Mouse (Mus musculus): ENCODE results near the gene Mcf2l. TPM values are rescaled to one million over a fixed set of nuclear protein-coding genes. Genes with fewer than 3 reads are reported as not detected.

The Mcf2l gene
- total RNA-seq, 2 experiments from 2014 or later = 36.0 to 42.4 TPM

DNA sequence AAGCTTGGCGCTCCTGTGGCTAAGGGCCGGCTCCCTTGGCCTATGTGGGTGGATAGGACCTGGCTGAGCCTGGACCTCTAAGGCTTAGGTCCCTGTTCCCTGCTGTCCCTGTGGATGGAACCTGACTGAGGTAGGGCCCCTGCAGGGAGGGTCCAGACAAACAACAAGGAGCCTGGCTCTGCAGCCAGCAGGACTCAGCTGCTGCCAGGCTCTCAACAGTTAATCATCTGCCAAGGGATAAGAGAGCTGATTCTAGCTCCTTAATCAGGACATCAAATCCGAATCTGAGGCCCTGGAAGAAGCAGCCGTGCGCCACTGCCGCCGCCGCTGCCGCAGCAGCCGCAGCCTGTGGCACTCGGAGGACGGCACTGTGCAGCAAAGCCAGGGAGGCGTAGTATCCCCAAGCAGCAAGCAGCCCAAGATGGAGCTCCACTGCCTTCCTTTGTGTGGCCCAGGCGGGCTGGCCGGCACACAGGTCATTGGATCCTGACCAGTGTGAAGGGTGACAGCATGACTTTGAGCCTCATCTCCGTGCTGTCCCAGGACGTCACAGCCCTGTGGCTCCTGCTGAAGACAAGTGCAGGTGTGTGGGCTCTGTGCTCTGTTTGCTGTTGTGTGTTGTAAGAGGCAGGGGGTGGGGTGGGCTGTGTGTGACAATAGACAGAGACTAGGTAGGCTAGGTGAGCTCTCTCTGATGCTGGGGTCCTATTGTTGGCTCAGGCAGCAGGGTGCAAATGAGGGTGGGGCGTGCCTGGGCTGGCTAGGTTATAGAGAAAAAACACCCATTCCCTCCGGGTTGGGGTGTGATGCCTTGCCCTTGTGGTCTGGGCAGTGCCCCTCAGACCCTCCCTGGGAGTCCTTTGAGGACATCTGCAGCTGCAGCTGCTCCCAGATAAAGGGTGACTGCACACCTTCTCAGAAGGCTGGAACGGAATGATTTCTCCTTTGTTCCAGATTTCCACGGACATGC lies 74.3 kb downstream of the Mcf2l start:
- DNase-seq (ENCODE audit: low spot score in 2 of 2) = no peak

DNA sequence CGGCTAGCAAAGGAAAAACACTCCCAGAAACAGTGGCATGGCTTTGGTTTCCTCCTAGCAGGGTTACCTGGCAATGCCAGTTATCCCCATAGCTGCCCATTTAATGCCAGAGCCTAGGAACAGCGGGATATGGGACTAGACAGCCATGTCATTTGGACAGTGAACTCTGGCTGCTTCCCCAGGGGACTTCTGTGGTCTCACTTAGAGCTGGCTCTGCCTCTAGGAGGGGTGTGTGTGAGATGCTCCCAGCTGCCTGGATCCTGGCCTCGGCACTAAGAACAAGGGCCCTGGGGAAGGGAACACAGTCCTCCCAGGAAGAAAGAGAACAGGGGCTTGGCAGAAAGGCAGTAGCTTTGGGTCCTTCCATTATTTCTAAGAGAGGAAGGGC lies 75.0 kb downstream of the Mcf2l start:
- DNase-seq (ENCODE audit: low spot score in 2 of 2) = no peak

DNA sequence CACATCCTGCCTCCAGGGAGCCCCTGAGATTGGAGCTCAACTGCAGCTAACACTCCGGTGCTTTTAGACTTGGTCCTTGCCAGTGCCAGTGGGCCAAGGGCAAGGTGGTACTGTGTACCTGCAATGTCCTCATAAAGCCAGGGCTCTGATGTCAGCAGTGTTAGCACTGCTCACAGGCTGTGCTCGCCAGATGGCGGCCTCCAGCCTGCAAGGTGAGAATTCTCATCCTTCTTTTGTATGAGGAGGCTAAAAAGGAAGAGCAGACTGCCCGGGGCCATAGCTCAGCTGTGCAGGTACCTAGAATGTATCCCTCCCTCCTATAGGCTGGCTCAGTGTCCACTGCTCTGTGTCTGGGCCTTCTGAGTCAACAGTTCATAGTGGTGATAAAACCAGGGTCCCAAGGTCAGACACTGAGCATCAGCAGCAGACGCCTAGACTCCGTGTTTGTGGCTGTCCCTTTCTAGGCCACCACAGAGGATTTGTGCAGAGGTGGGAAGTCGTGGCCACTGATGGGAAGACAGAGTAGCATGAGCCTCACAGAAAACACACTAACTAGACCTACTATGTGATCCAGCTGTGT lies 77.5 kb downstream of the Mcf2l start:
- no peak for DNase-seq (ENCODE audit: low spot score in 2 of 2)

DNA sequence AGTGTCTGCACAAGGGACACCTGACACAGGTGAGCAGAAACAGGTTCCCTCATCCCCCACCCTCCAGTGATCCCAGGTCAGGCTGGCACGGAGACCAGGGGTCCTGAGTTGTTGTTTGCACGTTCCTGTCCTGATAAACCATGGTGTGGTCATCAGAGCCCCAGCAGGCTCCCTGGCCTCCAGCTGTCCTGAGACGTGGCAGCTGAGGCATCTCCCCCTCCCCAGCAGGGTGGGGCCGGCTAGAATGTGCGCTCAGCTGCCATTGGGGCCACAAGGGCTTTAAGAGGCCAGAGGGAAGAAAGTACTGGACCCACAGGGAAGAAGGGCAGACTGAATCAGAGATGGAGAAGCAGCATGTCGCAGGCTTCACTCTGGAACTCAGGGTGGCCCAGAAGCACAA lies 79.1 kb downstream of the Mcf2l start:
- DNase-seq (ENCODE audit: low spot score in 2 of 2) = no peak

DNA sequence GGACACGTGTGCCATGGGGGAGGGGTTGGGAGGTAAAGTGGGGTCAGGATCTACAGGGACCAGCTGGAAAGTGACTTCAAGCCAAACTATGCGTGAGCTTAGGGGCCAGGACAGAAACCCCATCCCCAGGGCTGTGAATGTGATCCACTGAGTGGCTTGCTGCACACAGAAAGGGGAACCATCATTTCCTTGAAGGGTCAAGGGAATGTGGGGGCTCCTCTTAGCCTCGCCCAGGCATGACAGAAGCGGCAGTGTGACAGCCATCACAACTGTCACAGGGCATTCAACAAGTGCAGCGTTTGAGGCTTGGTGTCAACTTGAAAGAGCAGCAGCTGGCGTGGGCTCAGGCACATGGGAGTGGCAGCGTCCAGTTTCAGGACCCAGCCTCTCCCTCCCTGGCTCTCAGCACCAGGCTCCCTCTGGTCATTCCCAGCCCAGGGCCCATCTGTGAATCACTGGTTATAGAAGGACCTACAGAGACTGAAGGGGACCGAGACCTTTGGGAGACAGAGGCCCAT lies 81.8 kb downstream of the Mcf2l start:
- no peak for DNase-seq (ENCODE audit: low spot score in 2 of 2)

DNA sequence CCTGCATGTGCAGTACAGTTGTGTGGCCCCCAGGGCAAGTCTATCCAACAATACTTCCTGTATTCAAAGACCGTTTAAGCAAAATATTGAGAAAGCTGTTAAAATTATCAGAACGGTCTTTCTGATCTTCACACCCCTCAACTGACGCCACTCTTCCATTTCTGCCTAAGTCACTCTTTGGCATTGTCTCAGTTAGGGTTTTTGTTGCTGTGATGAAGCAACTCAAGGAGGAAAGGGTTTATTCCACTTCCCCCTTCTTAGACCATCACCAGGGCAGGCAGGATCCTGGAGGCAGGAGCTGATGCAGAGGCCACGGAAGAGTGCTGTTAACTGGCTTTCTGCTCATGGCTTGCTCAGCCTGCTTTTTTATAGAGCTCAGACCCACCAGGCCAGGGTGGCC lies 82.3 kb downstream of the Mcf2l start:
- no peak for DNase-seq (ENCODE audit: low spot score in 2 of 2)

GRCm38 (mm10) chr8:12956941-12957340 lies 83.3 kb downstream of the Mcf2l start:
- no peak for DNase-seq (ENCODE audit: low spot score in 2 of 2)

- no peak for DNase-seq (ENCODE audit: low spot score in 2 of 2)
Observed at GRCm38 (mm10) chr8:12957419-12957818, 83.8 kb downstream of the Mcf2l start.

DNA sequence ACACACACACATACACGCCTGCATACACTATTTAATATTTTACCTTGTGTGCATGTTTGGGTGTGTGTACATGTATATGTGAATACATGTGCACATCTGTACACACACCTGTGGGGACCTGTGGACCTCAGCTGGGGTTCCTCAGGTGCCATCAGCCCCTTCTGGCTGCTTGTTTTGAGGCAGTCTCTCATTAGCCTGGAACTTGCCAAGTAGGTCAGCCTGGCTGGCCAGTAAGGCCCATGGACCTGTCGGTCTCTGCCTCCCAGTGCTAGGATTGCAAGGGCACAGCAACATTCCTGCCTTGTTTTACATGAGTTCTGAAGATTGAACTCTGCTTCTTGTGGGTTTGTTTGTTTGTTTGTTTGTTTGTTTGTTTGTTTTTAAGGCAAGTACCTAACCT lies 87.0 kb downstream of the Mcf2l start:
- no peak for DNase-seq (ENCODE audit: low spot score in 2 of 2)

GRCm38 (mm10) chr8:12961211-12961610 lies 87.6 kb downstream of the Mcf2l start:
- DNase-seq (ENCODE audit: low spot score in 2 of 2) = no peak

GRCm38 (mm10) chr8:12961821-12962534 lies 88.4 kb downstream of the Mcf2l start:
- no peak for DNase-seq (ENCODE audit: low spot score in 2 of 2)

- no peak for DNase-seq (ENCODE audit: low spot score in 2 of 2)
Observed at GRCm38 (mm10) chr8:12962541-12963380, 89.2 kb downstream of the Mcf2l start.

- no peak for DNase-seq (ENCODE audit: low spot score in 2 of 2)
Observed at GRCm38 (mm10) chr8:12976290-12976689, 102.7 kb downstream of the Mcf2l start.

- DNase-seq (ENCODE audit: low spot score in 2 of 2) = no peak
Observed at GRCm38 (mm10) chr8:12976723-12977122, 103.1 kb downstream of the Mcf2l start.

GRCm38 (mm10) chr8:12977325-12977724 lies 103.7 kb downstream of the Mcf2l start:
- no peak for DNase-seq (ENCODE audit: low spot score in 2 of 2)

- no peak for DNase-seq (ENCODE audit: low spot score in 2 of 2)
Observed at GRCm38 (mm10) chr8:12978308-12978707, 104.7 kb downstream of the Mcf2l start.

GRCm38 (mm10) chr8:12978726-12979125 lies 105.1 kb downstream of the Mcf2l start:
- DNase-seq (ENCODE audit: low spot score in 2 of 2) = peak in 1 of 2 experiments; percentile 38

- DNase-seq (ENCODE audit: low spot score in 2 of 2) = no peak
Observed at GRCm38 (mm10) chr8:12983681-12984467, 110.3 kb downstream of the Mcf2l start.

DNA sequence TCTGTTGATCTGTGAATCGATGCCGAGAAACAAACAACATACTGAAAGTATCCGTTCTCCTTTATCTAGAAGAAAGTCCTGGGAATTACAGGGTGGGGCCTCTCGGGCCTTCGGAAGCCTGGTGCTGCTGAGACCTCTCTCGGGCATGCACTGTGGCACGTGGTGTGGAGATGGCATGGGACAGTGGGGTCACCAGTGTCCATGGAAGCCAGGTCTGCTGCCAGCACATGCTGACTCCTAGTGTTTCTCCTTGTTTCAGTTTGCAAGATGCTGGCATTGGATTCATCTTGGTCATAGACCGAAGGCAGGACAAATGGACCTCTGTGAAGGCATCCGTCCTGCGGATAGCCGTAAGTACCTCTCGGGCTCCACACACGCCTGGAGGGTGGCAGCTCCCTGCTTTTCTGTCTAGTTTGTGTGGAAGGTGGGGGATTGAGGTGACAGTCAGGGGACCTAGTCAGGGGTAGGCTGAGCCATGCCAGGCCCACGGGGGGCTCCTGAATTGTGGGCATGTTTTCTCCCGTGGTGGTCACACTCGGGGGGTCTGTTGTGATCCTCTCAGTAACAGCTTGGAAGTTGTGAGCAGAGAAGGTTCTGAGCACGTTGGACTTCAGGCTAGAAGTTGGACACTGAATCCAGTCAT lies 111.1 kb downstream of the Mcf2l start:
- no peak for DNase-seq (ENCODE audit: low spot score in 2 of 2)
